Mouse (Mus musculus): ENCODE results near the gene Maml2.

Gene Maml2

DNA sequence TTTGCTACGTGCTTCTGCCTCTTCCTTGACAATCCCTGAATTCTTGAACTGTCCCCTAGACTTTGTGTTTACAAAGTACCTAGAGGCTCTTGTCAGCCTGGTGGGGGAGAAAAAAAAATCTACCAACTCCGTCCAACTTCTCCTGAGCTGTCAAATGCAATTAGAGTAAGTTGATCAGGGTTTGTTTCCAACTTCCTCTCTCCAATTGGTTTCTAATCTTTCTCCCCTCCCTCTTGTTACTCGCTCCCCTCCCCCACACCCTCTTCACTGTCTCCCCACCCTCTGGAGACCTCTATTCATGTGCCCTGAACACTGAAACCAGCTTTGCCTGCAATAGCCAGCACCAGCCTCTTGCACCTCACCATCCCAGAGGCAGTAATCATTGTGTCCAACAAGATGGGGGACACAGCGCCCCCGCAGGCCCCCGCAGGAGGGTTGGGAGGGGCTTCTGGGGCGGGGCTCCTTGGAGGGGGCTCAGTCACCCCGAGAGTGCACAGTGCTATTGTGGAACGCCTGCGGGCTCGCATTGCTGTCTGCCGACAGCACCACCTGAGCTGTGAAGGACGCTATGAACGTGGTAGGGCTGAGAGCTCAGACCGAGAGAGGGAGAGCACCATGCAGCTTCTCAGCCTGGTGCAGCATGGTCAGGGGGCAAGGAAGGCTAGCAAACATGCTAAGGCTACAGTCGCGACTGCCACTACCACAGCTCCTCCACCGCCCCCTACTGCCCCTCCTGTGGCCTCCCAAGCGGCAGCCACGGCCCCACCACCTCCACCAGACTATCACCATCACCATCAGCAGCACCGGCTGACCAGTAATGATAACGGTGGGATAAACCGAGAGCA, at the start of gene Maml2:
Gene Maml2 (plus strand): TSS at position 290 of the 845 bp plus-strand sequence.
- CTCF ChIA-PET, result interaction anchor here (0.7 to 1.2 kb wide), 4 partner anchors 50 to 380 kb away, joined by 3 to 8 read pairs (median 4); no protein-coding TSS in a partner anchor

GRCm38 (mm10) chr9:13248104-13248503, 49.7 kb upstream of the Maml2 start:
- CTCF ChIA-PET, result interaction anchor here (0.9 kb wide), 1 partner anchor 50 kb away, joined by 8 read pairs; the partner anchor contains the start of gene Maml2

DNA sequence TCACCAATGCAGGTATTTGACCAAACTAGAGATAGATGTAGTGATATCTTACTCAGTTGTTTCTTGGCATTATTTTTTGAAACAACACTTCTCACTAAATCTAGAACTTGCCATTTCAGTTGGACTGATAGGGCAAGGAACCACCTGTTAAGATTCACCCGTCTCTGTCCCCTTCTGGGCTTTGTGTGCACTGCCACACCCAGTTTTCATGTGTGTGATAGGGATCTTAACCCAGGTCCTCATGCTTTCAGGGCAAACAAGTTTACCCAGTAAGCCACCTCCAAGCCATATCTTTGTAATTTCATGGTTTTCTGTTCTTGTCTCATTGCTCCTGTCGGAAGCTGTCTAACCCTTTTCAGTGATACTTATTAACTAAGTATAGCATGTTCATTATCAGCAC, 46.5 kb upstream of the Maml2 start:
- CTCF ChIA-PET, result no interaction called here

GRCm38 (mm10) chr9:13256726-13257125, 41.0 kb upstream of the Maml2 start:
- CTCF ChIA-PET, result no interaction called here

- CTCF ChIA-PET, result no interaction called here
These were observed 39.6 kb upstream of the Maml2 start for GRCm38 (mm10) chr9:13258173-13258572.

GRCm38 (mm10) chr9:13260980-13261379, 36.8 kb upstream of the Maml2 start:
- CTCF ChIA-PET, result no interaction called here

GRCm38 (mm10) chr9:13273219-13273618, 24.5 kb upstream of the Maml2 start:
- CTCF ChIA-PET, result interaction anchor here (1.5 kb wide), 1 partner anchor 13 kb away, joined by 3 read pairs; no protein-coding TSS in a partner anchor

- CTCF ChIA-PET, result interaction anchor here (0.7 kb wide), 1 partner anchor 323 kb away, joined by 16 read pairs; no protein-coding TSS in a partner anchor
These were observed 10.3 kb upstream of the Maml2 start for GRCm38 (mm10) chr9:13287482-13287881.

GRCm38 (mm10) chr9:13296274-13297121, 1.3 kb upstream of the Maml2 start:
- CTCF ChIA-PET, result interaction anchor here (0.6 to 1.2 kb wide), 6 partner anchors 171 to 495 kb away, joined by 3 to 5 read pairs (median 4); no protein-coding TSS in a partner anchor

DNA sequence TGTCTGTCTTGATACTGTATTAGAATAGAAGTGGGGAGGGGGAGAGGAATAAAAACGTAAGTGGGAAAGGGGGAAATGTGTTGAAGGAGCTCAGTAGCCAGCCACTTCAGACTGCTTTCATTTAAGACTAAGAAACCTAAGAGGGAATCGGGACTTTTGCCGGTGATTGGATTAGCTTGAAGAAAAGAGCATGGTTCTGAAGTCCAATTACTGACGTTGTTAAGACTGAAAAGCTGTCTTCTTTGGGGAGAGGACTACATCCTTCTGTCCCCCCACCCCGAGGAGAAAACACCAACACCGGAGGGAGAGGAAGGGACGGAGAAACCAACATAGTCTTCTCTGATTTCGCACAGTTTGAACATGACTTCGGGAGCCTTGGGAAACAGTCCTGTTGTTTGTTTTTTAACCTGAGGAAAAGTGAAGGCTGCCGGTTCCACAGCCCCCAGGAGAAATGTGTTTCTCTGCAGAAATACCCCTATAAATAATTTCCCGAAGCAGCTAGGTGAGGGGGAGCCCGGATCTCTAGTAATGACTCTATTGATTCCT, 562 bp upstream of the Maml2 start:
- CTCF ChIA-PET, result interaction anchor here (0.9 to 1.2 kb wide), 5 partner anchors 49 to 227 kb away, joined by 3 to 8 read pairs (median 3); no protein-coding TSS in a partner anchor

DNA sequence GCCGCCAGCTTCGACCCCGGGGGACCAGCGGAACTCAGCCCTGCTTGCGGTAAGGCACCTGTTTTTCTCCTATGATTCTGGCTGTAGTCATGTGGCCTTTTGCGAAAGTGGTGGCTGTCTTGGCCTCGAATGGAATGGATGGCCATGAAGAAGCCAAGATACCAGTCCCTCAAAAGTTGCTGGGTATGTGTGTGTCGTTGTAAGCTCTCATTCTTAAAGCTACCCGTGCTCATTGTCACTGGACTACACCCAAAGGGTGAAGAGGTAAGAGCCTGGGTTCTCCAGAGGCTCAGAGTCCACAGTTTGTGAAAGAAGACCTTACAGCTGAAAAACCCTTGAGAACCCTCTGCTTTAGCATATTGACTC, 739 bp downstream of the Maml2 start:
- CTCF ChIA-PET, result interaction anchor here (1.2 kb wide), 1 partner anchor 54 kb away, joined by 3 read pairs; no protein-coding TSS in a partner anchor

DNA sequence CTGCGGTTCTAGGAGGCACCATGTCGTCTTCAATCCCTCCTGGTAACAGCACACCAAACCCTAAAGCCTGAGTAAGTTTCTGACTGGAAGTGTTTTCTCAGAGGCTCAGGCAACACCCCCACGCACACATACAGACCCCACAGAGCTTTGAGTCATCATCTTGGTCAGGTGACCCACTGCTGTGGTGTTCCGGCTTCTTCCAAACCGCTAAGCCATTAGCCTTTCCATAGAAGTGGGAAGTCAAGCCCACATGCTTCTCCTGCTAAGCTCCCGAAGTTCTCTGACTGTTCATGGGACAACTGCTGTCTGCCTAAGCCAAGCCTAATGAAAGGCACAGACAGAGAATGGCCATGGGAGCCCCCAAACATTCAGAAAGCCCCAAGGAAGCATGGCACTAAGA, 1.4 kb downstream of the Maml2 start:
- CTCF ChIA-PET, result no interaction called here

- CTCF ChIA-PET, result no interaction called here
These were observed 2.3 kb downstream of the Maml2 start for GRCm38 (mm10) chr9:13300041-13300441.

DNA sequence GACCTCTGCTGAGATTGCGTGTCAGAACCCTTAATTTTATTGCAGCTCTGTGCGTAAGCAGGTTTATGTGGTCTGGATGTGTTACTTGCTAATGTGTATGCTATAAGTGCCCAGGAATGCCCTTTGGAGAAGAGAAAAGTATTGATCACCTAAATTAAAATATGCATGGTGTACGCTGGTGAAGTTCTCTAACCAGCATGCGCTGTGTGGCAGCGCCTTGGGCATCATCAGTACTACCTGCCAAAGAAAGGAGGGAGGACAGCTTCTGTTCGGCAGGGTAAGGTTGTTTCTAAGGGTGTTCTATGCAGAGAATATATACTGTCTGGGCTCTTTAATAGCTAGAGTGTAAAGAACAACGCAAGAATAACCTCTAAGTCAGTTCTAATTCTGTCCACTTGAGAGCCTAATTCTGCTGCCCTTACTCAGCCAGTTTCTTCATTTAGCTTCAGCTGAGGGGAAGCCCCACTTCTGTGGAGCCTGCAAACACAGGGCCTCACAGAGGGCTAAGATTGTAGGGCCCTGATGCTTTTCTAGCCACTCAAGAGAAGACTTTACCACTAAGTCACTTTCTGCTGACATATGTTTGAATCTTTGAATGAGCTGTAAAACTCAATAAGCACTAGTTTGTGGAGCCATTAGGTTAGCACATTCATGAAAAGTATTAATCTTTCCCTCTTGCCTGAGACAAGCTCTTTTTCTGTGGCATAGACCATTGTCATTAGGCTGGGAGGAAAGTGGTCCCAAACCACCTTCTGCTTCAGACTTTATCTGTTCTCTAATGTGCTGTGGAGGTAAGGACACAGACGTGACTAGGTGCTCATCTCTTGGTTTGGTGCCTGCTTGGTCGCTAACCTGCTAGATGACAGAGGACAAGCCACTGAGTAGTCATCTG, 3.4 kb downstream of the Maml2 start:
- CTCF ChIA-PET, result no interaction called here

GRCm38 (mm10) chr9:13302183-13302825, 4.5 kb downstream of the Maml2 start:
- CTCF ChIA-PET, result no interaction called here

- CTCF ChIA-PET, result no interaction called here
These were observed 5.5 kb downstream of the Maml2 start for GRCm38 (mm10) chr9:13303099-13303771.

DNA sequence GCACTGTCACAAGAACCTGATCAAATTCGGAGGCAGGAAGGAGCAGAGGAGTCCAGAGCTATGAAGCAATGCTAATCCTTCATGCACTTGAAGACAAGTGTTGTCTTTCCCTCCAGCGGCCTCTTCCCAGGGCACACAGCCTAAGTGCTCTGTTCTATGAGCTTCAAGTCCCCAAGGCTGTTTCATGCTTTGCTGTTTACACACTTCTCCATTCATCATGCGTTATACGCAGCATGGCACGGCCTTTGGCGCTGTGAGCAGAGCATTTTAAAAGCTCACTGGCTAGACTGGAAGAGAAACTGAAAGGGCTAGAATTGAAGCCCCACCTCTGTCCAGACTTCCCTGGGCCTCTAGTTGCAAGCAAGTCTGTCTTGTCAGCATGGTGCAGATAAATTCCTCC, 6.2 kb downstream of the Maml2 start:
- CTCF ChIA-PET, result no interaction called here

- CTCF ChIA-PET, result no interaction called here
These were observed 8.7 kb downstream of the Maml2 start for GRCm38 (mm10) chr9:13306471-13306870.

DNA sequence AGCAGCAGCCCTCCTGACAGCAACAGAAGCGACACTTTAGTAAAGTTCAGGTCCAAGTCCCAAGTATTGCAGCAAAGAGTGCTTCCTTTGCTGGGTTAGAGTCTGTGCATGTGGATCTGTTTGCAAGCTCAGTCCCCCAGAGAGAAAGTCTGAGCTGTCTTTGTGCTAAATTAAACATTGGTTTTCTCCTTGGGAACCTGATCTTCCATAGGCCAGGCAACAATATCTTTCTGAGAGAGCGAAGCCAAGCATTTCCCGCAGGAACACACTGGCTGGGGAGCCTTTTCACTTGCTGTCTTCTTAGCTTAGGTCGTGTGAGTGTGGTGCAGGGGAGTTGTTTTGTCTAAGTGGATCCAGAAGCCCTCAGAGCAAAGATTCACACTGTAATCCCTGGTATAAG, 9.5 kb downstream of the Maml2 start:
- CTCF ChIA-PET, result interaction anchor here (0.6 kb wide), 1 partner anchor 1608 kb away, joined by 3 read pairs; no protein-coding TSS in a partner anchor

- CTCF ChIA-PET, result no interaction called here
These were observed 11.0 kb downstream of the Maml2 start for GRCm38 (mm10) chr9:13308718-13309117.

Data from spleen, embryonic (tissue).